Mouse (Mus musculus): ENCODE data around the gene Tfr2. TPM values are rescaled to one million over a fixed set of nuclear protein-coding genes. Genes with fewer than 3 reads are reported as not detected.

The Tfr2 gene
- polyA plus RNA-seq (2017; shearing (Covaris generic)): under 1 TPM; 0.60 to 0.79 TPM

- no peak for ATAC-seq
These were observed at the start of gene Tfr2 for GRCm38 (mm10) chr5:137569665-137570064. TSS of gene Tfr2 (plus strand) at chr5:137569840.

- no peak for ATAC-seq
These were observed 47.8 kb upstream of the Tfr2 start for GRCm38 (mm10) chr5:137521861-137522260.

- ATAC-seq: no peak
These were observed 46.9 kb upstream of the Tfr2 start for GRCm38 (mm10) chr5:137522711-137523110.

DNA sequence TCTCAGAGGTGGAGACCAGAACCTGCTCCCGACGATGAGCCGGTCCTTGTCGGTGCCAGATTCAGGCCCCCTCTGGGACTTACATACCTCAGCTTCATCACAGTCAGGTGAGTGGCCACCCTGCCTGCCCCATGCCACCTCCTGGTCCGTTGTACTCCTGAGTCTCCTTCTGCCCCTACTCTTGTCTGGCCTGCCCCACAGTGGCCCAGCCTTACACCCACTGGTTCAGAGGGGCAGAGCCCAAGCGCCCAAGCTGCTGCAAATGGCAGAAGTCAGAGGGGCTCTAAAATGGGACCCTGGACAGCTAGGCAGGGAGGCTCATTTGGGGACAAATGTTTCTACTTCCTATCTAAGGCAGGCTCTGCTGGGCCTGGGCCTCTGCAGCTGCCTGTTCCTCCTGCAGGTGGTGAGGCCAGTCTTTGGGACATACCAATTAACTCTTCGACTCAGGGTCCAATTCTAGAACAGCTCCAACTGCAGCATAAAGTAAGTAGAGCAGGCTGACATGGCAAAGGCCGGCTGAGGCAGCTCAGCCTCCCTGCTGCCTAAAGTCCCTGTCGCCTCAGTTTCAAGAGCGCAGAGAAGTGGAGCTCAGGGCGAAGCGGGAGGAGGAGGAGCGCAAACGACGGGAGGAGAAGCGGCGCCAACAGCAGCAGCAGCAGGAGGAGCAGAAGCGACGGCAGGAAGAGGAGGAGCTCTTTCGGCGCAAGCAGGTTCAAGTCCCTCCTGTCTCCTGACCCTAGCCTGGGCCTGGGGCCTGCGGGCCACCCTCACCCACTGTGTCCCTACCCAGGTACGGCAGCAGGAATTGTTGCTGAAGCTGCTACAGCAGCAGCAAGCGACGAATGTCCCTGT is 46.0 kb upstream of the Tfr2 start:
- no peak for ATAC-seq

GRCm38 (mm10) chr5:137524251-137524515 is 45.5 kb upstream of the Tfr2 start:
- ATAC-seq: no peak

DNA sequence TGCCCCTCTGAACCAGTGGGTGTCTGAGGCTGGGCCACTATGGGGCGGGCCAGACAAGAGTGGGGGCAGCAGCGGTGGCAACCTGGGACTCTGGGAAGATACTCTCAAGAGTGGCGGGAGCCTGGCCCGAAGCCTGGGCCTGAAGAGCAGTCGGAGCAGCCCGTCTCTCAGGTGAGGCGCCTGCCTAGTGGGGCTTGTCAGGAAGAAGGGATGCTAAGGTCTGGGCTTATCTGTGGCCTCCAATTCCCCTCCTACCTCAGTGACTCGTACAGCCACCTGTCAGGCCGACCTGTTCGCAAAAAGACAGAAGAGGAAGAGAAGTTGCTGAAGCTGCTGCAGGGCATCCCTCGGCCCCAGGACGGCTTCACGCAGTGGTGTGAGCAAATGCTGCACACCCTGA is 45.0 kb upstream of the Tfr2 start:
- ATAC-seq: no peak

- ATAC-seq: no peak
These were observed 44.1 kb upstream of the Tfr2 start for GRCm38 (mm10) chr5:137525511-137525910.

DNA sequence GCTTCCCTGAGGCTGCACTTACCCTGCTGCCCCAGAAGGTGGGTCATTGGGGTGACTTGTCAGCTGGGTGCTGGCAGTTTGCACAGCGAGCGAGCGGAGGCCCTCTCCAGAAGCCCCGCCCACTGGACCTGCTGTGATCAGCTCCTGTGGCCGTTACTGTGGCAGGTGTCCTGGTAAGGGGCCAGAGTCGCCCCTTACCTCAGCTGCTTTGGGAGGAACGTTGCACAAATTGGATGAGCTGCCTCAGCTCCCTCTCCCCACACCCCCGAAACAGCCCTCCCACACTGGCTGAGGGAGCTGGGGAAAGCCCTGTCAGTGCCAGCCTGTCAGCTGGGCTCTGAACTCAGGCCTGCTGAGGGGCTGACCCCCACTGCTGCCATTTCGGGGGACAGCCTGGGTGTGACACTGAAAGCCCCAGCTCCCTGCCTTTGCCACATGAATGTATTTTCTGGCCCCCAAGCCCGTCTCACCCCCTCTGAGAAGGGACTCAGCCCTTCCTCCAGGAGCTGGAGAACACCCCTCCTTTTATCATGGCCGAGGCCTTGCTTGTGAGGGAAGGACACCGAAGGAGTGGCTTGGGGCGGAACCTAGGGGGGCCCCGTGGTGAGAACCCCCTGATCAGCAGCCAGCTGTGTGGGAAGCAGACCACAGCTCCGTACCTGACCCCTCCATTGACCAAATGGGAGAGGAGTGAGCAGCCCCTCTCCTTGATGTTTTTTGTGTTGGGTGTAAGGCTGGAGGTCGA is 43.3 kb upstream of the Tfr2 start:
- no peak for ATAC-seq

- ATAC-seq: no peak
These were observed 42.2 kb upstream of the Tfr2 start for GRCm38 (mm10) chr5:137527413-137527812.

DNA sequence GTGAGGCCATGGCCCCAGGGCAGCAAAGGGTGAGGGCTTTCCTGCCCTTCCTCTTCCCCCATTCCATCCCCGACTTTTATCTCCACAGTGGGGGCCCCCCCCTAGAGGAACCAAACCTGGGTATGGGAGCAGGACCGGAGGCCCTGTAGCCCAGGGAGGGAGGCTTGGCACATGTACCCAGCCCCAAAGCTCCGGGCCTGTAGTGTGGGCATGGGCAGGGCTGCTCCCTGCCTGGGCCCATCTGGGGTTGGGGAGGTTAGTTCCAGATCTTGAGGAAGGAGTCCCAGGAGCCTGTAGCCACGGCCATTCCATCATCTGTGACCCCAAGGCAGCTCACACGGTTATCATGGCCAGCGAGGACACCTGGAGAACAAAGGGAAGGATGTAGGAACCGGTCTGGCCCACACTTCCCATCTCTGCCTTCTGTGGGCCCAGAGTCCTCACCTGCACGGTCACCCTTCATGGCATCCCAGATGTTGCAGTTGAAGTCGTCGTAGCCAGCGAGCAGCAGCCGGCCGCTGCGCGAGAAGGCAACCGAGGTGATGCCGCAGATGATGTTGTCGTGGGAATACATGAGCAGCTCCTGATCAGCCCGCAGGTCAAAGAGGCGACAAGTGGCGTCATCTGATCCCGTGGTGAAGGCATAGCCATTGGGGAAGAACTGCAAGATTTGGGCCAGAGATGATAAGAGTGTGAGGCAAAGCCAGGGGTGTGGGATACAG is 41.2 kb upstream of the Tfr2 start:
- ATAC-seq: no peak

DNA sequence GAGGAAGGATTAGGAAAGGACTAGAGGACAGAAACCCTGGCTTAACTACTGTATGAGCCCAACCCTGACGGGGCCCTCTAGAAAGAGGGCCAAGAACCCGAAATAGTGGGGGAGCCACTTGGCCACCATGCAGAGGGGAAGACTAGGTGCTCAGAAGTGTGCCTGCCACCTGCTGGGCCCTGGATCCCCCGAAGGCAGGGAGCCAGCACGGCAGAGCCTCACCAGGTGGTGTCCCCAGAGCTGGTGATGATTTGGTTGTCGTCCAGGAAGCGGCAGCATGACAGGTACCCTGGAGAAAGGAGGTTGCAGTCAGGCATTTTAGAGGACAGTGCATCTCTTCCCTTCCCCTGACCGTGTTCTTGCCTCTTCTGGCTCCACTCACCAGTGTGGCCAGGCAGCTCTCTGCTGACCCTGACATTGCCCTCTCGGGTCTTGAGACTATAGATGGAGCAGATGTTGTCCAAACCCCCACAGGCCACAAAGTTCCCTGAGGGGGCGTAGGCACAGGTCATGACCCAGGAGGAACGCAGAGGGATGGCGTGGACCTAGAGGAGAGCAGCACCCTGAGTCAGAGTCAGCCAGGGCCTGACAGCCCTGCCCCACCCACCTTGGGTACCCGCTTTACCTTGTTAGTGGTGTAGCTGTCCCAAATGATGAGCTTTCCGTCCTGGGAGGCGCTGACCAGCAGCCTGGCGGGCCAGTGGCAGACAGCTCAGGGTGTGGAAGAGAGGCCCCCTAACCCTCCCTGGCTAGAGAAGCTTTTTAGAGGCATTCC is 40.2 kb upstream of the Tfr2 start:
- ATAC-seq: no peak

DNA sequence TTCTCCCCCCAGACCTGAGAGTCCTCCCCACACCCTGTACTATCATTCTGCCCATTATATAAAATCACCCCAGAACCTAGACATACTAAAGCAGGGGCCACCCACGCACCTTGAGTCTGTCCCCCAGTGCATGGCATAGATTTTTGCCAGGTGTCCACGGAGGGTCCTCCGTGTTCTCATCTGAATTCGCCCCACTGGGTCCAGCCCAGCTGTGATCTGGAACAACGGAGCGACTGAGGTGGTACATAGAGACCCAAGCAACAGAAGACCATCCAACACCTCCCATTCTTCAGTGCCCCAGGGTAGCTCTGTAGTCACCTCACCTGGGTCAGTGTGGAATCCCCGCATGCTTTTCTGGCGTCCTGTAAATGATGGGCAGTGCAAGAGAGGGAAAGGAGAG is 39.6 kb upstream of the Tfr2 start:
- ATAC-seq: no peak

GRCm38 (mm10) chr5:137530588-137531413 is 38.8 kb upstream of the Tfr2 start:
- ATAC-seq: peak; percentile 37

- ATAC-seq: no peak
These were observed 38.1 kb upstream of the Tfr2 start for GRCm38 (mm10) chr5:137531414-137532130.

DNA sequence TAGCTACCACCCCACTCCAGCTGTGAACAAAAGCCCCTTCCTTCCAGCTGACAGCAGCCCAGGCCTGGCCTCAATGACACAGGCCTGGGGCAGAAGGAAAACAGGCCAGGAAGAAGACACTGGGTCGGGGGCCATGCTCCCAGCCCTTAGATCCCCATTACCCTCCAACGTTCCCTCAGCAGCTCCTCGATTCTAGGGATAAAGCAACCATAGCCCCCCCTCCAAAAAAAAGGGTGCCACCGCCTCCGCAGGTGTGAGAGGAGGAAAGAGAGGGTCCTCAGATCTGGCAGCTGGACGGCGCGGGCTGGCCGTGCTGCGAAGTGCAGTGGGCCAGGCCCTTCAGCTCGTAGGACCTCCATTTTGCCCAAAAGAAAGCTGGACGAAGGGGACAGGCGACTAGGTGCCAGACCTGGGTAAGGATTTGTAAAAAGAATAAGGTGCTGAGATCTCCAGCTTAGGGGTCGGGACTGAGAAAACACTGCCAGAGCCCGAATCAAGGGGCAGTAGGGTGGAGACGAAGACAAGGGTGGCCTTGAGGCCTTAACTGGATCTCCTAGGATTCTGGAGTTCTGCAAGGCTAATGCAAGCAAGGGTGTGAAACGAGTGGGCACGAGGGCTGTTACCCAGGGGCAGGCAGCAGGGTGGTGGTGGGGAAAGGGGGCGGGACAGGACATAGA is 37.4 kb upstream of the Tfr2 start:
- ATAC-seq: no peak

- ATAC-seq: no peak
These were observed 36.9 kb upstream of the Tfr2 start for GRCm38 (mm10) chr5:137532808-137533116.

GRCm38 (mm10) chr5:137533117-137533827 is 36.4 kb upstream of the Tfr2 start, which contains the start of the genes Epo and Gnb2:
TSS of gene Epo (minus strand) at chr5:137533242.
TSS of gene Gnb2 (minus strand) at chr5:137533510.
- ATAC-seq: peak; percentile 68

- no peak for ATAC-seq
These were observed 34.9 kb upstream of the Tfr2 start for GRCm38 (mm10) chr5:137534762-137535161.

GRCm38 (mm10) chr5:137535318-137535717 is 34.3 kb upstream of the Tfr2 start:
- no peak for ATAC-seq

- ATAC-seq: no peak
These were observed 32.2 kb upstream of the Tfr2 start for GRCm38 (mm10) chr5:137537461-137537860.

Data from activated CD4-positive, CD25-positive, alpha-beta regulatory T cell, adult 4 months (primary cell).